Mouse (Mus musculus): ENCODE data around the gene Rpusd1. TPM values are rescaled to one million over a fixed set of nuclear protein-coding genes. Genes with fewer than 3 reads are reported as not detected.

The Rpusd1 gene
- polyA plus RNA-seq (2017; shearing (Covaris generic)) = 4.0 TPM

DNA sequence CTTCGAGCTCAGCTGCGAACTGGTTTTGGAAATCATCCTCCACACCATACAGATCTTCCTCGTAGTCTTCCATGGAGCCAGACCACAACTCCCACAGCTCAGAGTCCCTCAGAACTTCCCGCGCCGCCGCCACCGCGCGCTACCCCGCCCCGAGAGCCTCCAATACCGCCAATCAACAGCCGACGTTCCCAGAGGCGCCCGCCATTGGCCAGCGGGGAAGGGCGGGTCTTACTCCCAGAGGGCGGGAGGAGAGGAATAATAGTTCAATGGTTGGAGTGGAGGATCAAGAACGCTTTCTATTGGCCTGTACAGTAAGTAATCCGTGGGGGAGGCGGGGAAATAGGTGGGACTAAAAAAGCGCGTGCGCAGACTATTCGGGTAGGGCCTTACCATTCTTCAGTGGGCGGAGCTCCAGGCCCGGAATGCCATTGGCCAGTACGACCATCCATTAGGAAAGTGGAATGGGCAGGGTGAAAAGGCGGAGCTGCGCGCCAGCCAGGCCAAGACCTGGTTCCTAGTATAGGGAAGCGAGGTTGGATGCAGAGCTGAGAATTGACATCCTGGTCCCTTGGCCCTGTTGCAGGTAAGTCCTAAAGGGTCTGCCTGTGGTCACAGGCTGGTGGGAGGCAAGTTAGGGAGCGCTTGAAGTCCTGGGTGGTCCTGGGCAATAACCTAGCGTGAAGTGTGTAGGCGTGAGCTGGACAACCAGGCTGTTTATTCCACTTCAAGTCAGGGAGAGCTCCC lies at the start of gene Rpusd1, which contains the start of gene Chtf18:
Gene Rpusd1 (plus strand): TSS at position 406 of the 744 bp plus-strand sequence.
Gene Chtf18 (minus strand): TSS at position 155 of the 744 bp plus-strand sequence.

DNA sequence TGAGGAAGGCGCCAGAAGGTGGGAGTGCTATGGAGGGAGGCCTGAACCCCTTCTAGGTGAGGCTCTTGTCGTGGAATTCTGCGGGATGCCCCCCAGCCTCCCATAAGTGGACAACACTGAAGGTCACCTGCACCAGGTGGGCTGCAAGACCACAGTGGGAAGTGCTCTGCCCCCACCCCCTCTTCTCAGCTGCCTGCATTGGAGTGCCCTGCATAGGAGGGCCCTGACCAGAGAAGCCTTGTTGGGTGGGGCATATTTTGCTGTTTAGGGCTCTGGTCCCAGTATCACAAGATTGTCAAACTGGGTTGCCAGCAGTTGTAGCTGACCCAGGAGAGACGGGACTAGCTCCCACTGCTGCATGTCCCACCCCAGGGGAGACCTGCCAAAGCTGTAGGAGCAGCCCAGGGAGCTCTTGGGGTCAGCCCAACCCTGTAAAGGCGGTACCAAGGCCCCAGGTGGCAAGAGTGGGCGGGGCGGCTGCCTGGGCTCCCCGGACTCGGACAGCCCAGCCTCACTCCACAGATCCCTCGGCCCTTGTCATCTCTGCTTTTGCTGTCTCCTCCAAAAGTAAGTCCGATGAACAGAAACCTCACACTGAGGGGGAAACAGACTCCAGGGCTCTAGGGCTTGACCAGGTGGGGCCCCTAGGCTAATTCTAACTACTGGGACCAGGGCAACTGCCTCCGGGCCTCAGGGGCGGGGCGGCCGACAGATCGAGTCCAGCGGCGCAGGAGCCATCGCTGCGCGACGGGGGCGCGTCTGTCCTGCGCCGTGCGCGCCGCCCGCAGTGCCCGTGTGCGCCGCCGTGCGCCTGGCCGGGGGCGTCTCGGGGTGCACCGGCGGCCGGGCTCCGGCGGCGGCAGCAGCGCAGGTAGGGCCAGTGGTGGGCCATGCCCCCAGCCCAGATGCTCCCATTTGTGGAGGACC lies 10.5 kb upstream of the Rpusd1 start, which contains the start of gene Gng13:
Gene Gng13 (plus strand): TSS at position 461 of the 927 bp plus-strand sequence.

DNA sequence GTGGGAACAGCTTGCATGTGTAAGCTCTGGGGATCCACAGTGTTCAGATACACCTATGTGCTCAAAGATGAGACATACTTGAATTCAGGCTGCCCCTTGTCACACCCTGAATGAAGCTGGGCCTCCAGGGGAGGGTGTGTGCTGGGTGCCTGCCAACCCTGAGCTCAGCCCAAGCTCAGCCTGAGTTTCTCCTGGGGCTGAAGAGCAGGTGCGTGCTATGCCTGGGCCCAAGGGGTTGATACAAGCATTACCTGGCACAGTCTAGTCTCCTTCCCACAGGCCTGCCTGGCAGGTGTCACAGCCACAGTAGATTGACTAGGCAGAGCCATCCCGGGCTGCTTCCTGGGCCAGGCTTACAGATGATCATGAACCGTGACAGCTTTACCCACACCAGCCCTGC lies 8.3 kb downstream of the Rpusd1 start, which contains the start of gene Mslnl:
Gene Mslnl (plus strand): TSS at position 298 of the 400 bp plus-strand sequence.

DNA sequence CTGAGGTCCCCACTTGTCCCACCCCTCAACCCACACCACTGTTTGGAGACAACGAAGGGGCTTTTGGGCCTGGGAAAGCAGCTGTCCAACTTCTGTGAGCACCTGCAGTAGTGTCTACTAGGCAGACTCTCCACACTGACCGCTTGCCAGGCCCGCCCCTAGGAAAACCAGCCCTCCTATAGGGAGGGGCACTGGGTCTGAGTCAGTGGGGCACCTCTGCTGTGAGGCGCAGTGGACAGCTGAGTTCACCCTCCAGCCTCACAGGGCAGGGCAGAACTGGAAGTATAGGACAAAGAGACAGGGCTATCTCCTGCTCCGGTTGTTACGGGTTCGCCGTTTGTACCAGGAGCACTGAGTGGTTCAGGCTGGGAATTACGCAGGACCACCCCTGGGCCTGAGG lies 26.8 kb downstream of the Rpusd1 start, which contains the start of gene Msln:
Gene Msln (minus strand): TSS at position 138 of the 400 bp plus-strand sequence.

DNA sequence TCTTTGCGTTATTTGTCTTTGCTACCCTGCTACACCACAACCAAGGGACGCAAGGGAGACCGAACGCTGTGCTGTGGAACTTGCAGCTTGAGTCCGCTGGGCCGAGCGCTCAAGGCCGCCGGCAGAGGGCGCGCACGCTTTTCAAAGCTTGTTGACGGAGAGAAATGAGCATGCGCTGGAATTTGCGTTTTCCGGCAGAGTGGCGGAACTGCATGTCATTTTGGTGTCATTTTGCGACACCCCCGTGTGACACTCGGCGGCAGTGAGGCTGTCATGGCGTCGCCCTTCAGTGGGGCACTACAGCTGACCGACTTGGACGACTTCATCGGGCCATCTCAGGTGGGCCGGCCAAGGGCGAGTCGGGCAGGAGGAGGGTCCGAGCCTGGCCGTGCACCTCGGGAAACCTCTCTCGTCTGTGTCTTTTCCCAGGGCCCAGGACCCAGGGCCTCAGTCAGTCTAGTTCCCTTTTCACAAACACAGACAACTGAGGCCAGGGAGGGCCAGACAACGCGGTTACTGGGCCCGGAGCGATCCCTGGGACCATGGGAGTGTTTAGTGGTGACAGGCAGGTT lies 46.2 kb downstream of the Rpusd1 start, which contains the start of gene Narfl:
Gene Narfl (plus strand): TSS at position 228 of the 572 bp plus-strand sequence.

Other genes starting within 250 kb of the Rpusd1 start
- not detected for gene Sstr5, start 230.4 kb upstream of the Rpusd1 start, polyA plus RNA-seq (2017; shearing (Covaris generic))
- not detected for gene Sox8, start 157.0 kb upstream of the Rpusd1 start, polyA plus RNA-seq (2017; shearing (Covaris generic))
- gene Lmf1, start 148.6 kb upstream of the Rpusd1 start, polyA plus RNA-seq (2017; shearing (Covaris generic)) = 15.7 TPM
- not detected for gene Gng13, start 10.5 kb upstream of the Rpusd1 start, polyA plus RNA-seq (2017; shearing (Covaris generic))
- 5.7 TPM for gene Chtf18, start 251 bp upstream of the Rpusd1 start, polyA plus RNA-seq (2017; shearing (Covaris generic))
- not detected for gene Mslnl, start 8.4 kb downstream of the Rpusd1 start, polyA plus RNA-seq (2017; shearing (Covaris generic))
- 0.67 TPM for gene Msln, start 26.7 kb downstream of the Rpusd1 start, polyA plus RNA-seq (2017; shearing (Covaris generic))
- 20.4 TPM for gene Narfl, start 46.1 kb downstream of the Rpusd1 start, polyA plus RNA-seq (2017; shearing (Covaris generic))
- 26.4 TPM for gene Haghl, start 58.0 kb downstream of the Rpusd1 start, polyA plus RNA-seq (2017; shearing (Covaris generic))
- 0.69 TPM for gene Ccdc78, start 58.9 kb downstream of the Rpusd1 start, polyA plus RNA-seq (2017; shearing (Covaris generic))
- gene Fam173a, start 65.2 kb downstream of the Rpusd1 start, polyA plus RNA-seq (2017; shearing (Covaris generic)) = 121 TPM
- not detected for gene AC134908.4, start 68.0 kb downstream of the Rpusd1 start, polyA plus RNA-seq (2017; shearing (Covaris generic))
- gene Metrn, start 69.5 kb downstream of the Rpusd1 start, polyA plus RNA-seq (2017; shearing (Covaris generic)) = 26.0 TPM
- gene Fbxl16, start 81.4 kb downstream of the Rpusd1 start, polyA plus RNA-seq (2017; shearing (Covaris generic)) = 0.18 TPM
- gene Wdr24, start 96.0 kb downstream of the Rpusd1 start, polyA plus RNA-seq (2017; shearing (Covaris generic)) = 24.5 TPM
- 18.4 TPM for gene Jmjd8, start 101.2 kb downstream of the Rpusd1 start, polyA plus RNA-seq (2017; shearing (Covaris generic))
- 132 TPM for gene Stub1, start 105.7 kb downstream of the Rpusd1 start, polyA plus RNA-seq (2017; shearing (Covaris generic))
- gene Rhbdl1, start 109.6 kb downstream of the Rpusd1 start, polyA plus RNA-seq (2017; shearing (Covaris generic)) = 0.55 TPM
- gene Gm20683, start 114.1 kb downstream of the Rpusd1 start, polyA plus RNA-seq (2017; shearing (Covaris generic)) = 0.46 TPM
- gene Rhot2, start 117.2 kb downstream of the Rpusd1 start, polyA plus RNA-seq (2017; shearing (Covaris generic)) = 18.4 TPM
- gene Wdr90, start 133.8 kb downstream of the Rpusd1 start, polyA plus RNA-seq (2017; shearing (Covaris generic)) = 11.1 TPM
- gene Mcrip2, start 141.1 kb downstream of the Rpusd1 start, polyA plus RNA-seq (2017; shearing (Covaris generic)) = 4.1 TPM
- 41.4 TPM for gene Mettl26, start 147.4 kb downstream of the Rpusd1 start, polyA plus RNA-seq (2017; shearing (Covaris generic))
- gene Wfikkn1, start 153.2 kb downstream of the Rpusd1 start, polyA plus RNA-seq (2017; shearing (Covaris generic)) = 0.49 TPM
- gene Rab40c, start 192.1 kb downstream of the Rpusd1 start, polyA plus RNA-seq (2017; shearing (Covaris generic)) = 15.3 TPM
- 44.1 TPM for gene Pigq, start 217.3 kb downstream of the Rpusd1 start, polyA plus RNA-seq (2017; shearing (Covaris generic))
- not detected for gene Nhlrc4, start 217.3 kb downstream of the Rpusd1 start, polyA plus RNA-seq (2017; shearing (Covaris generic))
- not detected for gene A930017K11Rik, start 224.9 kb downstream of the Rpusd1 start, polyA plus RNA-seq (2017; shearing (Covaris generic))